19 mouse cellular contexts compared by ENCODE assay signal in genomic region chr9:16428589-16428988, GRCm38 (mm10).
DNase-seq lines count a peak whose midpoint lies in the region; ATAC-seq and TF ChIP-seq lines count a peak whose summit lies in the region.
"Had no signal": no experiment of that assay in that cellular context is flagged by ENCODE, and none has a peak within 500 bp of the region (broad histone marks: within the 10 kb centered on the region; RNA-seq: fewer than 3 reads in every experiment).

No protein-coding gene starts in this region.

- peak; percentile 84 for ATAC-seq in midbrain, embryonic 11.5 days (ENCODE audit: low FRiP score)
- peak; percentile 65 for ATAC-seq in forebrain, embryonic 15.5 days (replicated peaks)
- ATAC-seq in hindbrain, embryonic 16.5 days, result 0 out of 2 replicates have a peak, but pooled peaks have one; percentile 52
- no peak for ATAC-seq in midbrain, postnatal 0 days (ENCODE audit: low FRiP score)
- ATAC-seq: CD4-positive, CD25-positive, alpha-beta regulatory T cell, adult 4 months; intestine, embryonic 15.5 days had no signal

- TF ChIP-seq POLR2A in lung, adult 2 months (IDR thresholded peaks at IDR 0.05; ENCODE audit: borderline replicate concordance, extremely low read depth, low read depth, low read length), result no peak

- H3K9ac ChIP-seq in midbrain, embryonic 11.5 days (ENCODE audit: low read length), result no peak overlapping the region
- H3K9ac ChIP-seq in forebrain, embryonic 15.5 days (replicated peaks), result no peak overlapping the region
- no peak overlapping the region for H3K9ac ChIP-seq in hindbrain, embryonic 16.5 days (ENCODE audit: low read depth, low read length)
- no peak overlapping the region for H3K9ac ChIP-seq in midbrain, postnatal 0 days (replicated peaks; ENCODE audit: low read length, poor library complexity, severe bottlenecking)
- H3K9ac ChIP-seq: heart, embryonic 12.5 days; intestine, embryonic 15.5 days; kidney, embryonic 15.5 days; limb, embryonic 12.5 days; liver, embryonic 14.5 days had no signal

- H3K36me3 ChIP-seq in midbrain, embryonic 11.5 days (ENCODE audit: control insufficient read depth, insufficient read depth, low read length), result no peaks in the 10 kb centered on the region
- H3K36me3 ChIP-seq in midbrain, embryonic 10.5 days, result no peaks in the 10 kb centered on the region
- H3K36me3 ChIP-seq in forebrain, embryonic 15.5 days, result no peaks in the 10 kb centered on the region
- no peaks in the 10 kb centered on the region for H3K36me3 ChIP-seq in hindbrain, embryonic 16.5 days (ENCODE audit: control insufficient read depth, insufficient read depth, low read length)
- no peaks in the 10 kb centered on the region for H3K36me3 ChIP-seq in midbrain, postnatal 0 days (ENCODE audit: insufficient read depth, low read length)
- H3K36me3 ChIP-seq: G1E; heart, embryonic 12.5 days; intestine, embryonic 15.5 days; kidney, embryonic 15.5 days; limb, embryonic 12.5 days had no signal

- H3K9me3 ChIP-seq in midbrain, embryonic 11.5 days (ENCODE audit: control insufficient read depth, low read length), result no peaks in the 10 kb centered on the region
- no peaks in the 10 kb centered on the region for H3K9me3 ChIP-seq in midbrain, embryonic 10.5 days (replicated peaks)
- H3K9me3 ChIP-seq in forebrain, embryonic 15.5 days, result no peaks in the 10 kb centered on the region
- no peaks in the 10 kb centered on the region for H3K9me3 ChIP-seq in hindbrain, embryonic 16.5 days (ENCODE audit: control insufficient read depth, low read length)
- H3K9me3 ChIP-seq in midbrain, postnatal 0 days (ENCODE audit: low read length), result no peaks in the 10 kb centered on the region
- H3K9me3 ChIP-seq: G1E; heart, embryonic 12.5 days; intestine, embryonic 15.5 days; kidney, embryonic 15.5 days; limb, embryonic 12.5 days; megakaryocyte, embryonic 14.5 days had no signal

- no peak overlapping the region for H3K4me3 ChIP-seq in midbrain, embryonic 11.5 days (ENCODE audit: low read depth, low read length)
- no peak overlapping the region for H3K4me3 ChIP-seq in midbrain, embryonic 10.5 days
- H3K4me3 ChIP-seq in forebrain, embryonic 15.5 days, result no peak overlapping the region
- H3K4me3 ChIP-seq in hindbrain, embryonic 16.5 days (ENCODE audit: low read length), result no peak overlapping the region
- H3K4me3 ChIP-seq in midbrain, postnatal 0 days (ENCODE audit: low read depth, low read length), result no peak overlapping the region
- no peak overlapping the region for H3K4me3 ChIP-seq in lung, adult 2 months (replicated peaks; ENCODE audit: extremely low read depth, low read depth, low read length)
- H3K4me3 ChIP-seq: erythroblast, embryonic 14.5 days; heart, embryonic 12.5 days; intestine, embryonic 15.5 days; kidney, embryonic 15.5 days; limb, embryonic 12.5 days; megakaryocyte, embryonic 14.5 days had no signal

- peaks cover 8% of the 10 kb centered on the region for H3K4me1 ChIP-seq in midbrain, embryonic 11.5 days (ENCODE audit: control insufficient read depth, insufficient read depth, low read length)
- H3K4me1 ChIP-seq in midbrain, embryonic 10.5 days, result peaks cover 14% of the 10 kb centered on the region
- peaks cover 13% of the 10 kb centered on the region for H3K4me1 ChIP-seq in forebrain, embryonic 15.5 days
- peaks cover 3% of the 10 kb centered on the region; the same call in 1 of the 2 replicates for H3K4me1 ChIP-seq in hindbrain, embryonic 16.5 days (ENCODE audit: control insufficient read depth, insufficient read depth, low read depth, low read length)
- H3K4me1 ChIP-seq in midbrain, postnatal 0 days (ENCODE audit: insufficient read depth, low read length), result 0 out of 2 replicates have a peak, but pooled peaks cover 2% of the 10 kb centered on the region
- H3K4me1 ChIP-seq in lung, adult 2 months (ENCODE audit: control insufficient read depth, insufficient read depth, low read length), result no peaks in the 10 kb centered on the region
- H3K4me1 ChIP-seq: heart, embryonic 12.5 days; intestine, embryonic 15.5 days; kidney, embryonic 15.5 days; limb, embryonic 12.5 days; megakaryocyte, embryonic 14.5 days had no signal

- no peak for DNase-seq in midbrain, embryonic 11.5 days (ENCODE audit: low spot score, missing footprints)
- no peak for DNase-seq in midbrain, embryonic 10.5 days (ENCODE audit: low spot score)
- peak; percentile 31 for DNase-seq in midbrain, postnatal 0 days (ENCODE audit: low spot score)
- DNase-seq in heart, adult 18-20 months, result no peak
- no peak for DNase-seq in lung, adult 2 months
- DNase-seq: lung, postnatal 10 days; right cerebral cortex, postnatal 4 days; thymus, postnatal 36 days had no signal

- peak overlapping the region; percentile 59; the same call in 1 of the 2 replicates for H3K27ac ChIP-seq in midbrain, embryonic 11.5 days (ENCODE audit: low read depth, low read length)
- H3K27ac ChIP-seq in midbrain, embryonic 10.5 days (replicated peaks), result no peak overlapping the region
- peak overlapping the region; percentile 48 for H3K27ac ChIP-seq in forebrain, embryonic 15.5 days (replicated peaks)
- no peak overlapping the region for H3K27ac ChIP-seq in hindbrain, embryonic 16.5 days (ENCODE audit: low read depth, low read length)
- no peak overlapping the region for H3K27ac ChIP-seq in midbrain, postnatal 0 days (ENCODE audit: low read depth, low read length)
- H3K27ac ChIP-seq: intestine, embryonic 15.5 days; kidney, embryonic 15.5 days; limb, embryonic 12.5 days; liver, embryonic 14.5 days had no signal

- no peak for TF ChIP-seq CTCF in midbrain, postnatal 0 days (IDR thresholded peaks at IDR 0.05)
- TF ChIP-seq CTCF in lung, adult 2 months (IDR thresholded peaks at IDR 0.05; ENCODE audit: insufficient read depth, low read length), result no peak

- 70% methylated on average over 5 of the region's 5 CpGs for WGBS in midbrain, embryonic 11.5 days
- 83% methylated on average over 5 of the region's 5 CpGs for WGBS in midbrain, embryonic 10.5 days
- 59% methylated on average over 5 of the region's 5 CpGs for WGBS in forebrain, embryonic 15.5 days
- WGBS in hindbrain, embryonic 16.5 days, result 43% methylated on average over 5 of the region's 5 CpGs
- WGBS in midbrain, postnatal 0 days, result 54% methylated on average over 5 of the region's 5 CpGs
- 74% methylated on average over 5 of the region's 5 CpGs for WGBS in lung, adult 2 months

- no peak overlapping the region for H3K4me2 ChIP-seq in midbrain, embryonic 11.5 days
- H3K4me2 ChIP-seq in forebrain, embryonic 15.5 days (replicated peaks), result no peak overlapping the region
- no peak overlapping the region for H3K4me2 ChIP-seq in hindbrain, embryonic 16.5 days (ENCODE audit: low read length)
- H3K4me2 ChIP-seq in midbrain, postnatal 0 days (ENCODE audit: low read depth, low read length, poor library complexity, severe bottlenecking), result no peak overlapping the region
- H3K4me2 ChIP-seq: heart, embryonic 12.5 days; intestine, embryonic 15.5 days; kidney, embryonic 15.5 days; limb, embryonic 12.5 days had no signal

- no peaks in the 10 kb centered on the region for H3K27me3 ChIP-seq in midbrain, embryonic 11.5 days (ENCODE audit: control insufficient read depth, insufficient read depth, low read length)
- H3K27me3 ChIP-seq in midbrain, embryonic 10.5 days (ENCODE audit: low read depth, poor library complexity, severe bottlenecking), result no peaks in the 10 kb centered on the region
- no peaks in the 10 kb centered on the region for H3K27me3 ChIP-seq in forebrain, embryonic 15.5 days
- H3K27me3 ChIP-seq in hindbrain, embryonic 16.5 days (replicated peaks; ENCODE audit: control insufficient read depth, insufficient read depth, low read length), result no peaks in the 10 kb centered on the region
- H3K27me3 ChIP-seq in midbrain, postnatal 0 days (ENCODE audit: insufficient read depth, low read length), result no peaks in the 10 kb centered on the region
- H3K27me3 ChIP-seq: intestine, embryonic 15.5 days; kidney, embryonic 15.5 days; limb, embryonic 12.5 days; megakaryocyte, embryonic 14.5 days had no signal

Comparison
In these comparisons a context has a peak if more than half of its experiments do, and no peak if none do; other contexts are left out.
1. H3K27ac ChIP-seq: peak in midbrain, embryonic 11.5 days (single experiment) and forebrain, embryonic 15.5 days (single experiment); none in midbrain, embryonic 10.5 days (single experiment), hindbrain, embryonic 16.5 days (single experiment) and midbrain, postnatal 0 days (single experiment).